Mouse (Mus musculus): Measurements from ENCODE around the gene Zbtb38. TPM values are rescaled to one million over a fixed set of nuclear protein-coding genes. Genes with fewer than 3 reads are reported as not detected.
A peak's percentile ranks its signal among the peaks of the same experiment; 100 is the strongest.

The Zbtb38 gene
- polyA plus RNA-seq, 1 experiment, result 10.0 TPM

GRCm38 (mm10) chr9:96792543-96792942 lies 39.9 kb upstream of the Zbtb38 start:
- Histone ChIP-seq H3ac (ENCODE audit: control insufficient read depth, insufficient read length, low read depth) (no peak overlapping the region), H3K79me3 (ENCODE audit: low read depth) (no peaks in the 10 kb centered on the region), H3K4me3 (ENCODE audit: insufficient read depth, poor library complexity, severe bottlenecking) (no peak overlapping the region), H3K79me2 (ENCODE audit: control insufficient read depth, insufficient read depth) (no peaks in the 10 kb centered on the region), H3K27me3 (ENCODE audit: control insufficient read depth, insufficient read depth, insufficient read length) (no peaks in the 10 kb centered on the region), H3K36me3 (ENCODE audit: control insufficient read depth, insufficient read depth) (no peaks in the 10 kb centered on the region)
- TF ChIP-seq FOSL1 (IDR thresholded peaks at IDR 0.05; ENCODE audit: insufficient read depth, low read length, poor library complexity, severe bottlenecking), result no peak
- TF ChIP-seq MAX (IDR thresholded peaks at IDR 0.05), result no peak
- TF ChIP-seq USF1 (IDR thresholded peaks at IDR 0.05; ENCODE audit: low read depth), result peak; percentile 23
- no peak for TF ChIP-seq CEBPB (IDR thresholded peaks at IDR 0.05; ENCODE audit: low read depth)
- TF ChIP-seq MYOD1 (IDR thresholded peaks at IDR 0.05; ENCODE audit: control insufficient read depth, insufficient read length, low read depth), result no peak
- no peak for TF ChIP-seq MYOG (IDR thresholded peaks at IDR 0.05; ENCODE audit: control insufficient read depth, extremely low read depth, insufficient read length)
- no peak for TF ChIP-seq CTCF (IDR thresholded peaks at IDR 0.05; ENCODE audit: control insufficient read depth, insufficient read depth, insufficient read length)

- Histone ChIP-seq H3K36me3 (ENCODE audit: control insufficient read depth, insufficient read depth) (no peaks in the 10 kb centered on the region), H3K27me3 (ENCODE audit: control insufficient read depth, insufficient read depth, insufficient read length) (no peaks in the 10 kb centered on the region), H3K79me2 (ENCODE audit: control insufficient read depth, insufficient read depth) (no peaks in the 10 kb centered on the region), H3K4me3 (ENCODE audit: insufficient read depth, poor library complexity, severe bottlenecking) (no peak overlapping the region), H3K79me3 (ENCODE audit: low read depth) (no peaks in the 10 kb centered on the region), H3ac (ENCODE audit: control insufficient read depth, insufficient read length, low read depth) (no peak overlapping the region)
- TF ChIP-seq USF1 (IDR thresholded peaks at IDR 0.05; ENCODE audit: low read depth), result no peak
- no peak for TF ChIP-seq FOSL1 (IDR thresholded peaks at IDR 0.05; ENCODE audit: insufficient read depth, low read length, poor library complexity, severe bottlenecking)
- TF ChIP-seq MYOD1 (IDR thresholded peaks at IDR 0.05; ENCODE audit: control insufficient read depth, insufficient read length, low read depth), result no peak
- no peak for TF ChIP-seq MYOG (IDR thresholded peaks at IDR 0.05; ENCODE audit: control insufficient read depth, extremely low read depth, insufficient read length)
- peak; percentile 19 for TF ChIP-seq MAX (IDR thresholded peaks at IDR 0.05)
- TF ChIP-seq CTCF (IDR thresholded peaks at IDR 0.05; ENCODE audit: control insufficient read depth, insufficient read depth, insufficient read length), result no peak
- TF ChIP-seq CEBPB (IDR thresholded peaks at IDR 0.05; ENCODE audit: low read depth), result no peak
These were observed 37.9 kb upstream of the Zbtb38 start for GRCm38 (mm10) chr9:96790389-96791007.

GRCm38 (mm10) chr9:96789906-96790305 lies 37.3 kb upstream of the Zbtb38 start:
- H3K4me3 ChIP-seq (ENCODE audit: insufficient read depth, poor library complexity, severe bottlenecking), result no peak overlapping the region
- H3K27me3 ChIP-seq (ENCODE audit: control insufficient read depth, insufficient read depth, insufficient read length), result no peaks in the 10 kb centered on the region
- H3K36me3 ChIP-seq (ENCODE audit: control insufficient read depth, insufficient read depth), result no peaks in the 10 kb centered on the region
- no peak overlapping the region for H3ac ChIP-seq (ENCODE audit: control insufficient read depth, insufficient read length, low read depth)
- H3K79me3 ChIP-seq (ENCODE audit: low read depth), result no peaks in the 10 kb centered on the region
- peak; percentile 56 for TF ChIP-seq CEBPB (IDR thresholded peaks at IDR 0.05; ENCODE audit: low read depth)
- no peak for TF ChIP-seq MYOG (IDR thresholded peaks at IDR 0.05; ENCODE audit: control insufficient read depth, extremely low read depth, insufficient read length)
- H3K79me2 ChIP-seq (ENCODE audit: control insufficient read depth, insufficient read depth), result no peaks in the 10 kb centered on the region

- Histone ChIP-seq H3K4me3 (ENCODE audit: insufficient read depth, poor library complexity, severe bottlenecking) (no peak overlapping the region), H3K27me3 (ENCODE audit: control insufficient read depth, insufficient read depth, insufficient read length) (no peaks in the 10 kb centered on the region), H3ac (ENCODE audit: control insufficient read depth, insufficient read length, low read depth) (no peak overlapping the region), H3K36me3 (ENCODE audit: control insufficient read depth, insufficient read depth) (no peaks in the 10 kb centered on the region), H3K79me2 (ENCODE audit: control insufficient read depth, insufficient read depth) (no peaks in the 10 kb centered on the region), H3K79me3 (ENCODE audit: low read depth) (no peaks in the 10 kb centered on the region)
- TF ChIP-seq FOSL1 (IDR thresholded peaks at IDR 0.05; ENCODE audit: insufficient read depth, low read length, poor library complexity, severe bottlenecking) (no peak), CEBPB (IDR thresholded peaks at IDR 0.05; ENCODE audit: low read depth) (peak; percentile 25), MYOD1 (IDR thresholded peaks at IDR 0.05; ENCODE audit: control insufficient read depth, insufficient read length, low read depth) (peak; percentile 85)
These were observed 35.2 kb upstream of the Zbtb38 start for GRCm38 (mm10) chr9:96787797-96788196.

- no peak overlapping the region for H3ac ChIP-seq (ENCODE audit: control insufficient read depth, insufficient read length, low read depth)
- H3K79me2 ChIP-seq (ENCODE audit: control insufficient read depth, insufficient read depth), result no peaks in the 10 kb centered on the region
- no peaks in the 10 kb centered on the region for H3K27me3 ChIP-seq (ENCODE audit: control insufficient read depth, insufficient read depth, insufficient read length)
- no peak overlapping the region for H3K4me3 ChIP-seq (ENCODE audit: insufficient read depth, poor library complexity, severe bottlenecking)
- no peaks in the 10 kb centered on the region for H3K36me3 ChIP-seq (ENCODE audit: control insufficient read depth, insufficient read depth)
- H3K79me3 ChIP-seq (ENCODE audit: low read depth), result no peaks in the 10 kb centered on the region
- TF ChIP-seq MYOG (IDR thresholded peaks at IDR 0.05; ENCODE audit: control insufficient read depth, extremely low read depth, insufficient read length) (no peak), FOSL1 (IDR thresholded peaks at IDR 0.05; ENCODE audit: insufficient read depth, low read length, poor library complexity, severe bottlenecking) (no peak), CTCF (IDR thresholded peaks at IDR 0.05; ENCODE audit: control insufficient read depth, insufficient read depth, insufficient read length) (no peak), USF1 (IDR thresholded peaks at IDR 0.05; ENCODE audit: low read depth) (no peak), MYOD1 (IDR thresholded peaks at IDR 0.05; ENCODE audit: control insufficient read depth, insufficient read length, low read depth) (no peak), MAX (IDR thresholded peaks at IDR 0.05) (no peak), CEBPB (IDR thresholded peaks at IDR 0.05; ENCODE audit: low read depth) (no peak)
These were observed 33.3 kb upstream of the Zbtb38 start for GRCm38 (mm10) chr9:96785871-96786342.

GRCm38 (mm10) chr9:96785187-96785586 lies 32.6 kb upstream of the Zbtb38 start:
- H3K27me3 ChIP-seq (ENCODE audit: control insufficient read depth, insufficient read depth, insufficient read length), result no peaks in the 10 kb centered on the region
- H3K79me2 ChIP-seq (ENCODE audit: control insufficient read depth, insufficient read depth), result no peaks in the 10 kb centered on the region
- no peaks in the 10 kb centered on the region for H3K79me3 ChIP-seq (ENCODE audit: low read depth)
- no peak overlapping the region for H3ac ChIP-seq (ENCODE audit: control insufficient read depth, insufficient read length, low read depth)
- TF ChIP-seq CEBPB (IDR thresholded peaks at IDR 0.05; ENCODE audit: low read depth) (no peak), CTCF (IDR thresholded peaks at IDR 0.05; ENCODE audit: control insufficient read depth, insufficient read depth, insufficient read length) (no peak), MYOG (IDR thresholded peaks at IDR 0.05; ENCODE audit: control insufficient read depth, extremely low read depth, insufficient read length) (no peak), FOSL1 (IDR thresholded peaks at IDR 0.05; ENCODE audit: insufficient read depth, low read length, poor library complexity, severe bottlenecking) (no peak), MYOD1 (IDR thresholded peaks at IDR 0.05; ENCODE audit: control insufficient read depth, insufficient read length, low read depth) (no peak), USF1 (IDR thresholded peaks at IDR 0.05; ENCODE audit: low read depth) (no peak), MAX (IDR thresholded peaks at IDR 0.05) (no peak)
- no peaks in the 10 kb centered on the region for H3K36me3 ChIP-seq (ENCODE audit: control insufficient read depth, insufficient read depth)
- H3K4me3 ChIP-seq (ENCODE audit: insufficient read depth, poor library complexity, severe bottlenecking), result no peak overlapping the region
